Mouse (Mus musculus) erythroblast, embryonic 14.5 days (primary cell): ENCODE measurements around the gene Dnajc5.

Experiments
- GATA1 ChIP-seq: IDR thresholded peaks from 2 replicates; pipeline ENCODE4 v1.6.1; 2012; ENCODE audit warnings: low read length, inconsistent platforms, mixed read lengths
- TAL1 ChIP-seq: IDR thresholded peaks from 3 replicates; pipeline ENCODE4 v1.6.1; 2012; ENCODE audit warnings: low read length, inconsistent platforms, mixed read lengths

DNA sequence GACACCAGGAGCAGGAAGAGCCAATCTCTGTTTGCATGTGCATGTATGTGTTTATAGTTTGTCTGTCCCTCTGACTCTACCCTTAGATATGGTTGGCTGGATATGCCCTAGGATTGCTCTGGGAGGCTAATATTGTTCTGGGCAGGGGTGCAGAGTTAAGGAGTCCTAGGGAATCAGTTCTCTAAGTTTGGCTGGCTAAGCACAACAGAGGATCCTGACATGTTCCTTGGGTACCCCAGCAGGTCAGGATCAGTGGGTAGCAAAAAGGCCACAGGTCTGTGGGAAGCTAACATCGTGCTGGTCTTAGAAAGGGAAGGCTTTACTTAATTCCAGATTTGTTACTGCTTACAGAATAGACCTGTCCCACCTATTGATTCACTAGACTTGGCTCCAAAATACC is 59.4 kb downstream of the Dnajc5 start:
- TF ChIP-seq TAL1 (no peak), GATA1 (no peak)
